Mouse (Mus musculus): ENCODE results near the gene Gipc3.

Gene Gipc3

DNA sequence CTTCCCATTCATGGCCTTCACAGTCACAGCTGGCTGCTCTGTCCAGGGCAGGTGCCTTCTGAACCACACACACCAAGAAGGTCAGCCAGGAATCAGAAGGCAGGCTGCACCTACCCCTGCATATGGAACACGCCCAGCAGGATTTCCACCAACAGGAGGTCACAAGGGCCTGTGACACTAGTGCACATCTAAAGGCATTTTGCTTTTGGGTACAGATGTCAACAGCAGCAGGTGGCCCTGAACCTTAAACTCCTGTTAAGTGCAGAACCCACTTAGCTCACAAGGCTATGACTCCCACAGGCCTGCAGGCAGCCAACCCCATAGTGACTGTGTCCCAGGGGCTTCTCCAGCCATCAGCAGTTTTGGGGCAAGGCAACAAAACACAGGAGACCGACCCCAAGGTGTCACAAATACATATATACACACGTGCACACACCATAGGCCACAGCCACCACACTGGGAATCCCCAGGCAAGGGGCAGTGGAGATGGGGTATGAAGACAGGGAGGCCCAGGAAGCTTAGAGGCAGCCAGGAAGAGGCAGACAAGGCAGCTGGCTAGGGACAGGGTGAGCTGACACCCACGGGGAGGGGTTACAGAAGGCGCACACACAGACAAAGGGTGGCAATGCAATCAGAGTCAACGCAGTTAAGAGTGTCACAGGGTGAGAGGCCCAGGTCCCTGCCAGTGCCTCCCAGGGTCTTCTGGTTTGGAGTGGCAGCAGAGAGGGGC, 23.6 kb upstream of the Gipc3 start:
- DNase-seq, result peak in 1 of 2 experiments; percentile 31

DNA sequence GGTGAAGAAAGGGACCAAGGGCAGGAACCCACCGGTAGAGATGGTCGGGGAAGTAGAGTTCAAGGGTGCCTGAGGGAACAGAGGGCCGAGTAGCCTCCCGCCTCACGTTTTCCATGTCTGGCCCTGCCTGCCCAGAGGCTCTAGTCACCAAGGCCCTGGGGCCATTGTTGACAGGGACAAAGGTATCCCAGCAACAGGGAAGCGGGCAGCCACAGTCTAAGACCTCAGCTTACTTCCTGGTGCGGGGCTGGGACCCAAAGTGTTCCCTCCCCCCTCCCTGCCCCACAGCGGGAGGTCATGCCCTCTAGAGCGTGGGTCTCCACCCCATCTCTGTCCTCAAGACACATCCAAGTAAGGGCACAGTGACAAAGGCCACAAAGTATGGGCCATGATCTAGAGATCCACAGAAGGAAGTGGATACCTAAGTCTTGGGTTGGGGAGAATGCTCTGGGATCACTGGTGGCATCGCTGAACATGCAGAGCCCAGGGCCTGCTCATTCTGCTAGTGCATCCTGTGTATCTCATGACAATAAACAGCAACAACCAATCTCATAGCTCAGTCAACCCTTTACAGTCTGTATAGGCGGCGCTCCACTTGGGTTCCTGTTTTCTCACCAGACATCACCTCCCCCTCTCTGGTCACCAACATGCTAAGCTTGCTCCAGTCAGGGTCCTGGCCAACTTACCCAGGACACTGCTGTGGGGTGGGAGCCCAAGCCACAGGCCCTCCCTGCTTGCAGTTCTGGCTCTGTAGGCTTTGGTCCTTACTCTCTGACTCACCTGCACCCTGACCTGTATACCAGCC, 22.8 kb upstream of the Gipc3 start, which contains the start of gene 4930404N11Rik:
Gene 4930404N11Rik (minus strand): TSS at position 145 of the 805 bp plus-strand sequence.
- DNase-seq, result no peak

DNA sequence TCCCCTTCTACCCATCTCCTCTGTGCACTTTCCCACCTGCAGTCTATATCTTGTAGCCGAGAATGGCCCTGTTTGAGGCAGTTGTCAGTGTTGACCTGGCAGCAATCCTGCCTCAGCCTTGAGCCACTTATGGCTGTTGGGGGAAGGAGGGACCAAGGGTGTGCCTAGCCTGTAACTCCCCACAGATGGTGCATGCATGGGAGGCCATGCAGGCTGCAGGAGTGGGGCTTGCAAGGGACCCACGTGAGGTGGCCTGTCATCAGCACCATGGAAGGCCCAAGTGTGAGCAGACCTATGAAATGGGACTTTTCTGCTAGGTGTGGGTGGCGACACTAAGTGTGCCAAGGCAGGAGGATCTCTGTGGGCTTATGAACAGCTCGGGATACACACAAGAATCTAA, 22.0 kb upstream of the Gipc3 start:
- no peak for DNase-seq

DNA sequence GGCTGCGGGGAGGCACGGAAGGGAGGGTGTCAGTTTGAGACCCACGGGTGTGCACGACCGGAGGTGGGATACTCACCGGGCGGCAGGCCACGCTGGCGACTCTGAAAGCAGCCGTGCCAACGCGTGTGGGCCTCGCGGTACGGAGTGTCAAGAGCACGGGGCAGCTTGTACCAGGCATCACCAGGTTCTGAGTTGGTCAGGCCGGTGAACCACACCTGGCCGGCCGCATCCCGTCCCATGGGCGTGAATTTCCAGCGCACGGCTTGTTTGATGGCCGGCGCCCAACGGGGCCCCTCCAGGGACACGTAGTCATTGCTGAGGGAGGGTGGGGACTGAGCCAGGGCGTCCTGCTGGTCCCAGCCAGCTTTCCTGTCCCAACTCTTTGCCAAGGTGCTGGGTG, 21.6 kb upstream of the Gipc3 start:
- peak; percentile 49 to 61 for DNase-seq

DNA sequence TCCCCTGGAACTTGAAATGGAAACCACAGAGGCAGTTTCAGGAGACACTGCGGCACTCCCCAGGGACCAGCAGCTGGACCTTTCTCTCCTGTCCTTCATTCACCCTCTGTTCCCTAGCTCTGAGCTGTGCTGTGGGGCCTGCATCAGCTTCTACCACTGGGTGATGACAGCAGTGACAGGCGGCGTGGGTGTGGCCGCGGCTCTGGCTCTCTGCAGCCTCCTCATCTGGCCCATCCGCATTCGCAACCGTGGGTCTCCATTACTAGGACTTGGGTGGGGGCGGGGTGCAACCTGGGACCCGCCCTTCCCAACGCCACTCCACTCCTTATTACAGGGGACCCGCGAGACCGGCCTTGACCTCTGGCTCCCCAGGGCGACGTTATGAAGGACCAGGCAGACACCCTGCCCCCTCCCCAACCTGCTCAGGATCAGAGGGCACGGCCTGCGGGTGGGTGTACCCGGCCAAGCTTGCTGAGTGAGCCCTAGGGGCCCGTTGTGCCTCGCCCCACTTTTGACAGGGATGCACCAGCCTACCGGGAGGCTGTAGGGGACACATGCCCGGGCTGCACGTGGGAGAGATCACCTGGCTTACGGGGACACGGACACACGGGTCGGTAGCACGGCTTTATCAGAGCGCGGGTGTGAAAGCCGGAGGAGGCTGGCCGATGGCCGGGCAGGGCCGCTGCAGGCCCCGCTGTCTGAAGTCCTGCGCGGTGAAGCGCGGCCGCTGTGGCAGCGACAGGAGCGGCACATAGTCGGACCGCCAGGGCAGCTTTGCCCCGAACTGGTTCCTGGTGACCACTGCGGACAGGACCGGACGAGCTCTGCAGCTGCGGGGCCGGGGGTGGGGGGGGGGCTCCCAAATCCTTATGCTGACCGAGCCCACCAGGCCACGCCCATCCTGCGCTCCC, 20.6 kb upstream of the Gipc3 start:
- DNase-seq, result peak; percentile 60 to 72

DNA sequence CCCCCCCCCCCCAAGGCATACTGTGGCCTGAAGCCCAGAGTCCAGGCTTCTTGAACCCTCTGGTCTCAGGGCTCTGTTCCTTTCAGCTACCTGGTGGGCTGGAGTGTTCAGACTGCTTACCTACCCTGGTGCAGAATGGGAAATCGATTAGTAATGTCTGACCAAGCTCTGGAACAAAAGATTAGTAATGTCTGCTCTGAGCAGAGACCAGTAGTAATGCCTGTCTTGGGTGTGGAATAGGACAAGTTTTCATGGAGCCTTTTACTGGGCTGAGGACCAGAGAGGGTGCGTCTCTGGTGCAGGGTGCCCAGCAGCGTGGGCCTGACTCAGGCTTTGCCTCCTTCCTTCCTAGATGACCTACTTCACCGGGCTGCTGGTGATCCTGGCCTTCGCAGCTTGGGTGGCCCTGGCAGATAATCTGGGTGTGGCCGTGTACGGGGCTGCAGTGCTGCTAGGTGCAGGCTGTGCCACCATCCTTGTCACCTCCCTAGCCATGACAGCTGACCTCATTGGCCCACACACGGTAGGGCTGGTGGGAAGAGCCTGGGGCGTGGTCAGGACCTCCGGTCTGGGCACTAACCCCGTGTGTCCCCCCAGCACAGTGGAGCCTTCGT, 19.4 kb upstream of the Gipc3 start:
- DNase-seq, result no peak

DNA sequence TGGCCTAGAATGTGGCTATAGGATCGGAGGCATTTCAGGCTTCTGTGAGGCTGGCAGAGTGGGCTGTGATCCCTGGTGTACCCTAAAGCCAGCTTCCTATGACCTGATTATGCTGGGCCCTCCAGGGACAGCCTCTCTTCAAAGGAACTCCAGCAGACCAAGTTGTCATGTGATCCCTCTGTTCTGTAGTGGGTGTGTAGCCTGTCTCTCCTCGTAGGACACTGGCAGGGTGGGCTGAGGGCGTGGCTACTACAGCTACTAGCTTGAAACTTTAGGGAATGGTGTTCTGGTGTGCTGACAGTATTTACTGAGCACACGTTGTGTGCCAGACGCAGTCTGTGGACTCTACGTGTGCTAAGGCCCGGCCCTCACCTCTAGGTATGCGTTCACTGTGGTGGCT, 17.7 kb upstream of the Gipc3 start:
- no peak for DNase-seq

DNA sequence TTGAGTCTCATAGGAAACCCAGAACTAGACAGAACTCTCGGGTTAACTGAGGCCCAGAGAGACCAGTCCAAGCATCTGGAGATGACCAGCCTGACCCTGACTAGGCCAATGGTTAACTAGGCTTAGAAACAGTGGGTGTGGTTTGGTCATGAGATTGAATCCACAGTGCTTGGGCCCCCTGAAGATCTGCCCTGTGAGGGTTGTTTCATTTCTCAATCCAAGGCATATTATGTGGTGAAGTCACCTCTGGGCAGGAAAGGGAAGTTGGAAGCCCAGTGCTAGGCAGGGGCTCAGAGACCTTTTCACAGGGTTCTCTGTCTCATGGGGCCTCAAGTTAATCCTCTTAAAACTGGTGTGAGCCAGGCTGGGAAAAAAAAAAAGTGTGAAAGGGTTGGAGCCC, 15.8 kb upstream of the Gipc3 start:
- DNase-seq, result no peak

DNA sequence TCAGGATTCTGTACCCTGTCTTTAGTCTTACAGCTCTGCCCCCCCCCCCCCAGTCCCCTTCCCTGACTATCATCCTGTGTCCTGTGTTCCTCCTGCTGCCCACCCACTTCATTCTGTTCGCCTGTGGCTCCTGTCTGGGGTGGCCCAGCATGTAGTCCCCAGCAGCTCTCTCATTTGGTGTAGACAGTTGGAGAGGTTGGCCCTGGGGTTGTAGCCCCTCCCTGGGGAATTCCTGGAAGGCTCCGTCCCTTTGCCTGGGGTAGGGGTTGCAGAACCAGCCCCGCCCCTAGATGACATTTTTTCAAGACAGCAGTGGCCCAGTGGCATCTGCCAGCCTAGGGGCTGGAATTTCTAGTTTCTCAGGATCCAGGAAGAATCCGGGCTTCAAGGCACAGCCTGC, 15.1 kb upstream of the Gipc3 start:
- peak in 1 of 2 experiments; percentile 33 for DNase-seq

DNA sequence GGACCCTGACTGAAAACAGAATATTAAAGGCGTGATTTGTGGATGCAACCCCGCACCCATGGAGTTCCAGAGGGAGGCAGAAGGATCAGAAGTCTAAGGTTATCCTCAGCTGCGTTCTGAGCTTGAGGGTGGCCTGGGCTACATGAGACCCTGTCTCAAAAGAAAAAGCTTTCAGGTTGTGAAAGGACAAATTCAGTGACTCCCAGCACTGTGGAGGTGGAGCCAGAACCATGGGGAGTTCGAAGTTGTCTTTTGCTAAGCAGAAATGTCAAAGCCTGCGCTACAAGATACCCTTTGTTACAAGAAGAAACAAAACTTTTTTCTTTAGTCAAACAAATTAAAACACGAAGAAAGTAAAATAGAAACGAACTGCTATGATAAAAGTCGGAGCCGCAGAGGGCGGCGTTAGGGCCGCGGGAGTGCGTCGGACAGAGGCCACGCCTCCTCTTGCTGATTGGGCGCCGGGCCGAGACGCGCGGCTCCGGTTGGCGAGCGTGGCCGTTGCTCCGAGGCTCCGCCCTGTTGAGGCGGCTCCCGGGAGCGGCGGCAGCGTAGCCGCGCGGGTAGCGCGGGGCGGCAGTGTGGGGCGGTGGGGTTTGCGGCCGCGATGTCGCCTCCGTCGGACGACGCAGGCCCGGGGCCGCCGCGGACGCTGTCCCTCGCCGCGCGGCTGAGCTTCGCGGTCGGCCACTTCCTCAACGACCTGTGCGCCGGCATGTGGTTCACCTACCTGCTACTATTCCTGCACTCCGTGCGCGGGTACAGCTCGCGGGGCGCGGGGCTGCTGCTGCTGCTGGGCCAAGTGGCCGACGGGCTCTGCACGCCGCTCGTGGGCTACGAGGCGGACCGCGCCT, 14.2 kb upstream of the Gipc3 start, which contains the start of gene Mfsd12:
Gene Mfsd12 (plus strand): TSS at position 501 of the 854 bp plus-strand sequence.
- DNase-seq, result peak; percentile 92 to 96

DNA sequence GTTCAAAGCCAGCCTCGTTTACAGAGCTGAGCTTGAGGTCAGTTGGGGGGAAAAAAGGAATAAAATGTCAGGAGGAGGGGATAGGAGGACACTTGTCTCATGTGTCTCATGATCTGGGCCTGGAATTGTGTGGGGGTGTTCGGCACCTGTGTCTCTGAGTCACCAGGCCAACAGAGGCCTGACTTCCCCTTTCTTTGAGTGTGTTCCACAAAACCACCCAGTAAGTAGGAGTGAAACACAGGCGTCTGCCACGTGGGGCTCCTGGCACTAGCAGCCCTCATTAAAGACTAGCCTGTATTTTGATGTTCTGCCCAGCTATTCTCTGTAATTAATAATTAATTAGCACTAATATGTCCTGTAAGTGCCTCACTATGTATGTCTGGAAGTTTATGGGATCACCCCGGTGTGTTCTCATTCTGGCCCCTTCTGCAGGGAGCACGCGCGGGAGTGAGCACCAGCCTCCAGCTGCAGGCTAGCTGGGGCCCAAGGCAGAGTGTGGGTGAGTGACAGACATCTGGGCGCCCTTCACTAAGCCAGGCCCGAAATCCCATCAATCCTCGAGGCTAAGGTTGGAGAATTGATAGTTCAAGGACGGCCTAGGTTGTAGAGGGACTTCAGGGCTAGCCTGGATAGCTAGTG, 13.4 kb upstream of the Gipc3 start:
- DNase-seq, result no peak

DNA sequence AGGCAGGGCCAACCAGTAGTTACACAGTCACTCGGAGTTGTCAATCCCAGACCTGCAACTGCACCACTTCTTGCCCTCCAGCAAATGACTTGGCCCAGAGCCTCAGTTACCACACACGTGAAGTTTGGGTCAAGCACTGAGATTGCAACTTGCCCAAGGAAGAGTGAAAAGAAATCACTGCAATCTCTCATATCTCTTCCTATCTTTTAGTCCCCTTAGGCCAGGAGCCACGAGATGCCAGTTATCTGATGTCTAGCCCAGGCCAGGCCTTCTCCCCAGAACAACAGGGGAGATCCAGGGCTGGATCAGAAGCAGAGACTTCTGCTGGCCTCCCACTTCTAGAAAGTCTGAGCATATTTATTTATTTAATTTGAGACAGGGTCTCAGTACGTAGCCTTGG, 12.5 kb upstream of the Gipc3 start:
- no peak for DNase-seq

DNA sequence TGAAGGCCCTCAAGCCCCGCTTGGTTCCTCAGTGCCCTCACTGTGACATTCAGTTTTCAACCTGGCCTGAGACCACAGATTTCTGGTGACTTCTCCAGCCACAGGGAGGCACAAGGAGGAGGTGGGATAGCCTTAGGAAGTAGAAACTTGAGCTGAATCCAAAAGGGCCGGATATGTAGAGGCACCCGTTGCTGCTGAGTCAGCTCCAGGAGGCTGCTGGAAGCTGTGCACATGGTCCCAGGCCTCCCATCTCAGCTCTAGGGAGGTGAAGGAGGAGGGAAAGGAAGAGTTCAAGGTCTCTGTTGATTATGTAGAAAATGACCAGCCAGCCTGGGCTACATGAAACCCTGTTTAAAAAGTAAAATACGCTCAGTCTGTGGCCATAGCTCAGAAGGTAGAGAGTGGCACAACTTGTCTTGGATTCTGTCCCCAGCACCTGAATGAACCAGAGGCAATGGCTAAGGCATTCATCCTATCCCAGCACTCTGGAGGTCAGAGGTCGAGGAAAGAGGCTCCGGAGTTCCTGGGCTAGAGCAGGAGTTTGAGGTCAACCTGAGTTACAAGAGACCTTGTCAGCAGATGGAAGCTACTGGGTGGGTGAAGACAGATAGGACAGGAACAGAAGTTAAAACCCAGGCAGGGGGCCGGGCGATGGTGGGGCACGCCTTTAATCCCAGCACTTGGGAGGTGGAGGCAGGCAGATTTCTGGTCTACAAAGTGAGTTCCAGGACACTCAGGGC, 11.8 kb upstream of the Gipc3 start:
- DNase-seq, result no peak

DNA sequence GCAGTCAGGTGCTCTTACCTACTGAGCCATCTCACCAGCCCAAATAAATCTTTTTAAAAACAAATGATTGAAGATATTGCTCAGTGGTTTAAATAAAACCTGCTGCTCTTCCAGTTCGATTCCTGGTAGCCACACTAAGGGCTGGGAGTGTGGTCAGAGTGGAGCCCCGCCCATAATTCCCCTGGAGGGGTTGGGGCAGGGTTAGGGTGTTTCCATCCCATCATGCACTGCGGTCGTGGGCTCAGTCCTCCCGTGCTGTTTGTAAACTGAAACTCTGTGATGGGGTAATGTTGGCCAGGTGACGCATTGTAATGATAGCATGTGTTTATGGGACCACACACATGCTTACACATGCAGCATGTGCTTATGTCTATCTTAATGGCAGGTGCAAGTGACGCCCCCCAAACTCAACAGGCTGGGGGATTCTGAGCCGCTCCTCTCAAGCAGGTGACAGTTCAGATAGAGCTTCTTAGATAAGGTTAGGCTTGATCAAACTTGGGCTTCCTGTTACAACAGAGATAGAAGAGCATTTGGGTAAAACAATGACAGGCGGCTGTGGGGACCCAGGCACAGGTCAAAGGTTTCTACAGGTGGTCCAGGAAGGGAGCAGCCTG, 8.7 kb upstream of the Gipc3 start:
- no peak for DNase-seq

DNA sequence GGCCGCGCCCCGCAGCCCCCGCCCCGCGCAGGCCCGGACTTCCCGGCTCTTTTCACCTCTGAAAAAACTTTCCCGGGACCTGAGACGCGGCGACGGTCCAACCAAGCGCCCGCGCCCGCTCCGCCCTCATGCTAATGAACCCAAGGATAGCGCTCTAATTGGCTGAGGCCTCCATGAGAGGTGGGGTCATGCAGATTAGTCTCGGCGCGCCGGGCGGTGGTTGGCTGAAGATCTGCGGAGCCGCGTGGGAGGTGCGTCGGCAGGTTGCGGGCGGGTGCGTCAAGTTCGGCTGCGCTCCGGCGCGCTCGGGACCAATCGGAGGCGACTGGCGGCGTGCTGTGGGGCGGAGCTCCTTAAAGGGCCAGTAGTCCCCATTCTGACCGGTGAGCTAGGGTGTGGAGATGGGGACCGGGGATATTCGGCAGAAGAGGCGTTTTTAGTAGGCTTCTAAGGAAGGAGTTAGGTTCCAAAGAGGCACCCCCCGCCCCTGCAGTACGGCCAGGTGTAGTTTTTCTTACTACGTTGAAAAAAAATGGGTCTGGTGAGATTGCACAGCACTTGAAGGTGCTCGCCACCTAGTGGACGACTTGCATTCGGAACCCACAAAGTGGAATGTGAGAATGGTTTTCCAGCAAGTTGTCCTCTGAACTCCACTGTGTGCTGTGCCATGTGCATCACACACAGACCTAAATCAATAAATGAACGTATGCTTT, 7.4 kb upstream of the Gipc3 start, which contains the start of gene Hmg20b:
Gene Hmg20b (minus strand): TSS at position 130 of the 713 bp plus-strand sequence.
- DNase-seq, result peak; percentile 99 to 100

DNA sequence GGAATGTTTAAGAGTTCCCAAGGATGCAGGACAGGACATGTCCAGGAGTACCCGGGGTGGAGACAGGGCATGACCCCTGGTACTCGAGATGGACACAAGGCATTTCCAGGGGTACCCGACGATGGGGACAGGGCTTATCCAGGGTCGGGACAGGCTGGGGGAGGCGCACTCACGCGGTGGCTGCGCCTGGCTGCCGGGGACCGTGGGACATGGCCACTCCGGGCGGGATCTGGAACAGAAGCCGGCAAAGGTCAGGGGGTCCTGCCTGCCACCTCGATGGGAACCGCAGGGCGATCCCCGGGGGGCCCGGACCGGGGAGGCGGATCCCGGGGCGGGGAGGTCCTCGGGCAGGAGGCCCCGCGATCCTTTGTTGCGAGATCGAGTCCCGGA, 6.9 kb upstream of the Gipc3 start:
- no peak for DNase-seq

DNA sequence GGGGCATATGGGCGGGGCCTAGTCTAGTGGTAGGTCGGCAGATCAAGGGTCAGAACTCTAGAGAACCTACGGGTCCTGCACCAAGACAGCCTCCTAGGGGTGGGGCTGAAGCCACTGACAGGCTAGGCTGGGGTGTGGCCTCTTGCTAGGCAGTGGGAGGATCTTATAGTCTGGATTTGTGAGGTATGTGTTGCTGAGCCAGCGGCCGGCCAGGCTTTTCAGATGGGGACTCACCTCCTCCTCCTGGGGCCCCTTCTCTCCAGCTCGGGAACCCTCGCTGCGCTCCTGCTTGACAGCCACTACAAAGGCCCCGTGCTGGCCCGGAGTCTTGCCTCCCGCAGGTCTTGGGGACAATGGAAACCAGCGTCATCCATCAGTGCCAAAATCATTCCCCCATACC, 6.1 kb upstream of the Gipc3 start:
- DNase-seq, result peak; percentile 61 to 77

DNA sequence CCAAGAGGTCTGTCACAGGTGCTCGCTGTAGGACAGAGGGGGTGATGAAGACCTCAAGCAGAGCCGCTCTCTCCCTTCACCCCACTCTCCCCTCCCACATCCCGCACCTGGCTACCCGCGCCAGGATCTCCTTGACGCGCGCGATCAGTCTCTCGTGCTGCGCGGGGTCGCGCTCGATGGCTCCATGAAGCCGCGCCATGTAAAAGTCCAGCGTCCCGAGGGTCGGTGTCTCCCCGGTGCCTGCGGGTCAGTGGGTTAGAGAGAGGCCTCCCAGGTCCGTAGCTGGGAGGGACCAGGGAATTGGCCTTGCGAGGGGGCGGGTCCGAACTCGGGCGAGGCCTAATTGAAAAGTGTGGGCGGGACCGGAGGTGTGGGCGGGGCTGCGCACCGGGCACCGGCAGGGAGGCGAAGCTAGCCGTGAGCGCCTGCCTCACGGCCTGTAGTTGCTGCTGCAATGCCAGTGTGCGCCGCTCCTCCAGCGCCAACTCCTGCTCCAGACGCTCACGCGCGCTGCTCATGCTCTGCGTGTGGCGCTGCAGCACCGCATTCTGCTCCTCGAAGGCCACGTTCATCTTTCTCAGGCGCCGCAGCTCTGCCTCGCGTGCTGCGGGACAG, 3.5 kb upstream of the Gipc3 start:
- DNase-seq, result peak; percentile 86 to 91

DNA sequence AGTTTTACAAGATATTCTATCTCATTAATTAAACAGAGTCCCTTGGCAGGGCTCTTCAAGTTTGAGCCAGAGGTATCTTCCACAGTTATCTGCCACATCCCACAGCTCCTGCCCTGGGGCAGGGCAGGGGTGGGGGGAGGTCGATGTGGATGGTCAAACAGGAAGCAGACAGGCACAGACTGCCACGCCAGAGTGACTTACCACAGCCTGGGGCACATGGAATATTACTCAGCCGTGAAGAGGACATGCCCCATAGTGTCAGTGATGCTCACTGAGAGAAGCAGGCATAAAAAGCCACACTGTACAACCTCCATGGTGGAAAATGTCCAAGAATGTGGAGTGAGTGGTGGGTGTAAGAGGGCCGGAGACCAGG, 2.1 kb upstream of the Gipc3 start:
- no peak for DNase-seq
